In the genomic region with DNA sequence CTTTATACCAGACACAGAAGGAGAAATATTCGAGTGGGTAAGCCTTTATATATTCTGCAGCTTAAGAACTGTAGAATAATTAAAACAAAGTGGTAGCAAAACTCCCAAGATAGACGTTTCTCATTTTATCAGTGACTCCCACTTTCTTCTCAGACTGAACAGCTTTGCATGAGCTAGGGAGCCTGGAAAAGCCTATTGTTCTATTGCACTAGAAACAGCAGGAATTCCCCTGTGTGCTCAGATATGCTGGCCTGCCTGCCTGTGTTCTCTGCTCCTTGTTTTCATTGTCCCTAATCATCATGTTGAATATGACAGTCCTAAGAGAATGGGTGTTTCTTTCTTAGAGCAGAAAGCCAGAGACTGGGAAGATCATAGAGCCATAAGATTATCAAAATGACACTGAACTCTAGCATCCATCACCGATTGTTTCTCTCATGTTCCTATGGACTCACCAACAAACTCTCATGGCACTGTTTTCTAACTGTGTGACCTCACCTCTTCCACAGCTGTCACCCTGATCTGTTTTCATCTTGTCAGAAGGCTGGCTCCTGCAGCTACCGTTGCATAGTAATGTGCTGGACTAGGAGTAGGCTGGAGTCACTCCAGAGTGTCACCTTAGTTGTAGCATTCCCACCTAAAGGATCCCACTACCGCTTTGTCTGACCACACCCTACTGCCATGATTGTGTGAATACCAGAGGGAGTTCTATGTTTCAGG, we compare ENCODE assay signal across 19 mouse cellular contexts.
DNase-seq lines count a peak whose midpoint lies in the region; ATAC-seq lines count a peak whose summit lies in the region.
"Had no signal": no experiment of that assay in that cellular context is flagged by ENCODE, and none has a peak within 500 bp of the region (broad histone marks: within the 10 kb centered on the region; RNA-seq: fewer than 3 reads in every experiment).

No protein-coding gene starts in this region.

- peaks cover 6% of the 10 kb centered on the region; the same call in 1 of the 2 replicates for H3K4me1 ChIP-seq in midbrain, embryonic 12.5 days
- H3K4me1 ChIP-seq in midbrain, embryonic 10.5 days: peaks cover 9% of the 10 kb centered on the region
- H3K4me1 ChIP-seq: neural tube, embryonic 12.5 days had no signal

- no peaks in the 10 kb centered on the region for H3K27me3 ChIP-seq in midbrain, embryonic 12.5 days
- H3K27me3 ChIP-seq in midbrain, embryonic 10.5 days (ENCODE audit: low read depth, poor library complexity, severe bottlenecking): no peaks in the 10 kb centered on the region
- H3K27me3 ChIP-seq: neural tube, embryonic 12.5 days; Patski had no signal

- no peak overlapping the region for H3K9ac ChIP-seq in midbrain, embryonic 12.5 days (replicated peaks)
- H3K9ac ChIP-seq: neural tube, embryonic 12.5 days had no signal

- intact Hi-C loops in heart, postnatal 10 days (cut with DNase I): no loop called here

- H3K4me3 ChIP-seq in midbrain, embryonic 12.5 days: no peak overlapping the region
- H3K4me3 ChIP-seq in midbrain, embryonic 10.5 days: no peak overlapping the region
- H3K4me3 ChIP-seq: forebrain, embryonic 10.5 days; neural tube, embryonic 12.5 days had no signal

- no peak overlapping the region for H3K4me2 ChIP-seq in midbrain, embryonic 12.5 days (replicated peaks)
- H3K4me2 ChIP-seq: neural tube, embryonic 12.5 days had no signal

- 0 out of 2 replicates have a peak, but pooled peaks have one; percentile 31 for ATAC-seq in cerebellum, adult (ENCODE audit: insufficient number of reproducible peaks, low FRiP score, low TSS enrichment)
- ATAC-seq in midbrain, embryonic 12.5 days (ENCODE audit: low FRiP score, low read depth): peak; percentile 44; the same call in 1 of the 2 replicates
- ATAC-seq: lung, postnatal 0 days; Patski had no signal

- no peak overlapping the region for H3K27ac ChIP-seq in midbrain, embryonic 12.5 days (replicated peaks)
- no peak overlapping the region; the same call in 1 of the 2 replicates for H3K27ac ChIP-seq in midbrain, embryonic 10.5 days (replicated peaks)
- H3K27ac ChIP-seq: forebrain, embryonic 10.5 days; neural tube, embryonic 12.5 days had no signal

- 46% methylated on average over 5 of the region's 5 CpGs for WGBS in midbrain, embryonic 12.5 days
- WGBS in midbrain, embryonic 10.5 days: 64% methylated on average over 5 of the region's 5 CpGs

- no peak for DNase-seq in cerebellum, adult 9-10 months
- DNase-seq in heart, adult 11 months: peak; percentile 41
- no peak for DNase-seq in heart, postnatal 10 days
- no peak for DNase-seq in midbrain, embryonic 10.5 days (ENCODE audit: low spot score)
- DNase-seq in retina, postnatal 1 day: peak; percentile 82
- no peak for DNase-seq in c-Kit-positive CD71-positive TER-119-positive erythroid progenitor cells, embryonic 14.5 days (ENCODE audit: low spot score)
- DNase-seq: adrenal gland, postnatal 25 days; cerebellum, adult 8-10 months; gastrocnemius, postnatal 36 days; kidney, adult 11 months; left cerebral cortex, postnatal 4 days; liver; thymus, postnatal 25 days had no signal

- H3K9me3 ChIP-seq in midbrain, embryonic 12.5 days: no peaks in the 10 kb centered on the region
- H3K9me3 ChIP-seq in midbrain, embryonic 10.5 days (replicated peaks): no peaks in the 10 kb centered on the region
- H3K9me3 ChIP-seq: forebrain, embryonic 10.5 days; neural tube, embryonic 12.5 days had no signal

- no peaks in the 10 kb centered on the region for H3K36me3 ChIP-seq in midbrain, embryonic 12.5 days
- no peaks in the 10 kb centered on the region for H3K36me3 ChIP-seq in midbrain, embryonic 10.5 days
- H3K36me3 ChIP-seq: forebrain, embryonic 10.5 days; neural tube, embryonic 12.5 days had no signal

Comparison
In these comparisons a context has a peak if more than half of its experiments do, and no peak if none do; other contexts are left out.
1. DNase-seq: peak in heart, adult 11 months (single experiment) and retina, postnatal 1 day (single experiment); none in cerebellum, adult 9-10 months (single experiment), heart, postnatal 10 days (0 of 2), midbrain, embryonic 10.5 days (single experiment) and c-Kit-positive CD71-positive TER-119-positive erythroid progenitor cells, embryonic 14.5 days (single experiment).